Mouse (Mus musculus): ENCODE data around the gene Ttc17.

Gene Ttc17

GRCm38 (mm10) chr2:94378678-94379077, 27.8 kb downstream of the Ttc17 start:
- no peak for DNase-seq

- peak in 1 of 2 experiments; percentile 25 for DNase-seq
Measured at GRCm38 (mm10) chr2:94371093-94371492, 35.4 kb downstream of the Ttc17 start.

DNA sequence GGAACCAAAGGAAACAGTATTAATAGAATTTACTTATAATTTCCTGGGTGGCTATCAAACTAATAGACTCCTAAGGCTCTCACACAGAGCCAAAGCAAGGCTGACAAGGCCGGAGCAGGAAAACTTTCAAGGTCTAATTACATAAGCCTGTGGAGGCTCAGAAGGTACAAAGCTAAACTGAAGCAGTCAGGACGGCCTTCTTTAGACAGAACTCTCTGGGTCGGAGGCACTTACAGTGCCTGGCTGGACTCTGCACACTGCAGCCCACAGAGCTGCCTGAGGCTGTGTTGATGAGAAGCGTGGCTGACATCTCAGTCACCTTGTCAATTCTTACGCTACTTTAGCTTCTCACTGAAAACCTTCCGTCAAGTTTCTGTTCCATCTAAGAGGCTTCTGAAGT, 42.7 kb downstream of the Ttc17 start:
- no peak for DNase-seq

DNA sequence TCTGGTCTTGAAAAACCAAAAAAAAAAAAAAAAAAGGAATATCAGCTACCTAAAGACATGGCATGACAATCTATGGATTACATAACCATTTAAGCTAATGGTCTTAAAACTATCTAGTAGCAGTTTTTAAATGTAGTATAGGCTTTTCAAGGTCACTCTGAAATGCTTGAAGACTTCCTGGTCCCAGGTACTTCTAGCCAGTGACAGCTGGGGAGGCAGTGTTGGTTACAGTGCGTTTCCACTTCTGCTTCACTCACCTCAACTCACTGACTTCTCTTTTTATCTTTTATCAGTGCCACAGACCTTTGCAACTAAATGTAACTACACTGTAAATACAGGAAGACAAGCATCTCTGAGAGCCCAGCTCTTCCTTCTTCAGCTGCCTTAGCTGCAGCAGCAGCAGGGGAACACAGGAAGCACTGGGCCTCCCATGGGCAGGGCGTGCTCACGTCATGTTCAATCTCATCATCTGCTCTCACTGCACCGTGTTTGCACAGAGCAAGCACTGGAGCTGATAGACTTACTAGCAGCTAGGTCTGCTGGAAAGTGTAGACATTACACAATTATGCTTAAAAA, 46.0 kb downstream of the Ttc17 start:
- DNase-seq = peak; percentile 47 to 63

GRCm38 (mm10) chr2:94348165-94348591, 58.3 kb downstream of the Ttc17 start:
- DNase-seq = no peak

GRCm38 (mm10) chr2:94346746-94347145, 59.7 kb downstream of the Ttc17 start:
- DNase-seq = no peak

DNA sequence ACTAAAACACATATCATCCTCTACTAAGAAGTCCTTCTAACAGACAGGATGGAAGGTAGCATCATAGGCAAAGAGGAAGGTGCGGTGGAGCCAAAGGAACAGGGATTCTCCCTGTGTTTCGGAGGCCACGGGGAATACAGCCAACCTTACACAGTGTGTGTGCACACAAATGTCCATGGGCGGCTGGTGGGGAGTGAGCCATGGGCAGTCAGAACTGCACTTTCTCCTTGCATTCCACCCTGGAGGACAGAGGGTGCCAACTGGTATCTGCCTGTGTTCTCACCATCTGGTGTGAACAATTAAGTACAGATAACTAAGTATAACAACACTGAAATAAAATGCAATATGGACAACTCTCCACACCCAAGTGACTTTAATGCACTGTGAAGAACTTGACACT, 61.9 kb downstream of the Ttc17 start:
- DNase-seq = peak; percentile 51 to 60

DNA sequence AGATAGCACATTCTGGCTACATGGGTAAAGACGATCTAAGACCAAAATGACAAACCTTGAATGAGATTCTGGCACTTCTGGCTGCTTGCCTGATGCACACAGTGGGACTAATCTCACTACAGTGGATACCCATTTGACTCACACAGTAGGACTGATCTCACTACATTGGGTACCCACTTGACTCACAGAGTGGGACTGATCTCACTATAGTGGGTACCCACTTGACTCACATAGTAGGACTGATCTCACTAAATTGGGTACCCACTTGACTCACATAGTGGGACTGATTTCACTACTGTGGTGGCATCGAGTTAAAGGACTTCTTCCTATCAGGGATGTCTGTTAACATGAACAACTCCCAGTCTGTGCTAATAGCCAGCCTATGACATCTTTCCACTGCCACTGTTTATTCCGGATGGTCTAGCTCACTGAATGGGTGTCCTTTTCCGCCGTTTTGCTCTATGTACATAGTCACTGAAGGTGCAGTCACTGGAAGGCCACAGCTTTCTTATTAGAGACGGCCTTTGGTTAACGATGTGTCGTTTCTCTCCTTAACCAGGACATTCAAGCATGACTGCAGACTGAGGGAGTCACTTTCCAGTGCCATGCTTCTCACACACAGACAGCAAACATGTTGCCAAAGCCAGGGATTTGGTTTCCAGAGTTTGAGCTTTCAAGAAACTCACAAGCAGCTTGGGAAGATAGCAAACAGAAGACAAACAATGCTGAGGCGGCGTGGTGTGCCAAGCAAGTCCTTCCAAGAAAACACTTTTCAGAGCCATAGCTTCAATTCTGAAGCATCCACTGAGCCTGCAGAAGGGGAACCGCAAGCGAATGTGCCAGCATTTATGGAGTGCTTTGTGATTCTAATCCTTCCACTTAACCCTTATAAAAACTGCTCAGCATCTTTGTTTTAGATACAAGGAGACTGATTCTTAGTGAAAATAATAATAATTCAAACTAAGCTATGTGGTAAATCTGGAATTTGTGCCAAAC, 62.9 kb downstream of the Ttc17 start:
- DNase-seq = no peak

- DNase-seq = peak; percentile 19 to 30
Measured at GRCm38 (mm10) chr2:94340769-94341168, 65.7 kb downstream of the Ttc17 start.

DNA sequence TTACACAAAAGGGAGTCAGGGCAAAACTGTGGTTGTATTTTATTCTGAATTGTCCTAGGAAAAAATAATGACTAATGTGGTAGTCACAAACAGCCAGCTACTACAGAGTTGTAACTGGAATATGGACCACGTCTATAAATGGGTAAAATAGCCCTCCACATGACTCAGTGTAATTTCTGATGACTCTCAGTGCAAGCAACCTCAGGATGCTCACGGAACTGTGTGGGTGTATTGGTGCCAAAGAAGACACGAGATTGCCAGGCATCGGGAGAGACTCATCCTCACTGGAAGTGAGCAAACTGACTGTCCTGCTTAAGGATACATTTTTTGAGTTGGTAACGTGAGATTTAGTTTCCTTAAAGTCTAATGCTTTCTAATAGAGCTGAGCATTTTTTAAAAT, 67.0 kb downstream of the Ttc17 start:
- no peak for DNase-seq

DNA sequence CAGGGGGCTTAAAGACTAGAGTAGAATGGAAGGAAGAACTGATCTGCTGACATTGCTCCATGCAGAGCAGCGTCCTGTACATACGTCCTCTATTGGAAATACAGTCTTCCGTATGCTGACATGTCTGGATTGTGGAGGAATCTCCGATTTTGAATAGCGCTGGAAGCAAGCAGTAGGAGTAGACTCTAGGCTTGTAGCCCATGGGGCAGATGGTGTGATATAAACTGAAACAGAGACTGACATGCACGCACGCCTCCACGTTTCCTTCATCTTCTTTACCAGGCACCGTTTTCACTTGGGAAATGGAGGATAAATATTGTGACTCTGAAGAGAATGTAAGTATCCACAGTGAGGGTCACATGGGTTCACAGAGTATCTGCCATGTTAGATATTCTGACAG, 70.2 kb downstream of the Ttc17 start:
- DNase-seq = no peak

DNA sequence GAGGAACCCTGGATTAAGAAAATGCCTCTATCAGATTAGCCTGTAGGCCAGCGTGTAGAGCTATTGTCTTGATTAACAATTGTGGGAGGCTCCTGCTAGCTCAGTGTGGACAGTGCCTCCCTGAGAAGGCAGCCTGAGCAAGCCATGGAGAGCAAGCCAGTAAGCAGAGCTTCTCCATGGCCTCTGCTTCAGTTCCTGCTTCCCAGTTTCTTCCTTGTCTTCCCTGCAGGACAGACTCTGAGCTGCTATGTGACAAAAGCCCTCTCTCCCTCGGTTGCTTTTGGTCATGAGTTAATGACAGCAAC, 71.8 kb downstream of the Ttc17 start:
- DNase-seq = no peak

DNA sequence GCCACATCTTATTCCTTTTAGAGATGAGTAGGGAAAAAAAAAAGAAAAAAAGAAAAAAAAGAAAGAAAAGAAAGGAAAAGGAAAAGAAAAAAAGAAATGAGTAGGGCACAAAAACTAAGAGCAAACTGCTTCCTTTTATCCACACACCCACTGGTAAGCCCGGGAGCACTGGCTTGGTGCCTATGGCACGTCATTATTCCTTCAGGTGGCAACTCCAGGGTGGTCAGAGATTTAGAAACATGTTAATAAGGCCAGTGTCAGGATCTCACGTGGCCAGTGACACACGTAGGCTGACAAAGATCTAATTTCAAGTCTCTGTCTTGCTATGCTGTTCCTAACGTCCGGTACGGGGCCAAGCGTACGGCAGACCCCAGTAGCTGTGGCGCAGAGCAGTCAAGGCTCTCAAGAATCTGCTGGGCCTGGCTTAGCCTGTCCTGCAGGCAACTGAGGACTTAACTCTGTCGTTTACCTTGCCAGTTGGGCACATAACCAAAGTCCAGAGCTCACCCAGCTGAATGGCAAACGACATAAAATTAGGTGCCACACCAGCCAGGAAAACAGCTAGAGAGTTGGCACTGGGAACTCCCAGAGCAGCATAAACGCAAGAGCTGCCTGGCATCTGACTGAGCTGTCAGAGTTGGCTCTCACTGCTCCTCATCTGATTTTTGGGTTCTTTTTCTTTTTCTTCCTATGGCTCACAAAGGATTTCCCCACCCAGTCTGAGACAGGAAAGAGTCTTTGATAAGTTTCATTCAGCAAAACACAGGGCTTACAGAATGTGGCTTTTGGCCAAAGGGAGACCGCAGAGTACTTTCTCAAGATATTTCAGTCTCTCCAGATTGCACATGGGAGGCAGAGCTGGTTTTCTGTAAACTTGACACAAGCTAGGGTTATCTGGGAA, 72.4 kb downstream of the Ttc17 start:
- peak; percentile 36 to 45 for DNase-seq

- no peak for DNase-seq
Measured at GRCm38 (mm10) chr2:94333086-94333485, 73.4 kb downstream of the Ttc17 start.

GRCm38 (mm10) chr2:94329336-94329735, 77.2 kb downstream of the Ttc17 start:
- no peak for DNase-seq

- no peak for DNase-seq
Measured at GRCm38 (mm10) chr2:94327836-94328235, 78.7 kb downstream of the Ttc17 start.

DNA sequence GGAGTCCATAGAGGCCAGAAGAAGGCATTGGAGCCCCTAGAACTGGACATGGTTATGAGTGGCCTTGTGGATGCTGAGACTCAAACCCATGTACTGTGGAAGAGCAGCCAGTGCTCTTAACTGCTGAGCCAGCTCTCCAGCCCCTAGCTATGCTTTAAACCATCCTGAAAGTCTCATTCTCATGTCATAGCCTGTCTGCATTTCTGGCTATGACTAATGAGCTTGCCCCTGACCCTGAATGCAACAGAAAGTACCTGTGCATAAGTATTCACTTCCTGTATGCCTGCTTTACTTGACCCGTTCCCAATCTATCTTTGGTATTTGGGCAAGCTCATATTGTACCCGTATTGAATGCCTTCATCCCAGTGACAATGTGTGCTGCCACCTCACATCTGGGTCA, 86.7 kb downstream of the Ttc17 start:
- DNase-seq = no peak

GRCm38 (mm10) chr2:94316526-94316925, 90.0 kb downstream of the Ttc17 start:
- no peak for DNase-seq

DNA sequence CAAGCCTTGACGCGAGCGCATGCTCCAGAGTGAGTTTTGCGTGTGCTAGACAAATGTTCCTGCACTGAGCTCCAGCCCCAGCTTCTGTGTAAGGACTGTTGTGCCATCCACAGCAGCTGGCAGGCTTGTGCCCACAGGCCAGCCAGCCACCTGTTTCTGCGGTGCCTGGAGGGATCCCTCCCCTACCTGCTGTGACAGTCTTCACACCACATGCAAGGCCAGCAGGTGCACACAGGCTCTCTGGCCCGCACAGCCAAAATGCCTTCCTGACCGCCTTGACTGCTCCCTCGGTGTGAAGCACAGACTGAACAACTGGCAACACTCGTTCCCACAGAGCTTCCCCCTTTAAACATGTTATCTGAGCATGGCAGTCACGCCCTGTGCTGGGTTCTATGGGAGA, 102.5 kb downstream of the Ttc17 start:
- DNase-seq = peak; percentile 38 to 40

DNA sequence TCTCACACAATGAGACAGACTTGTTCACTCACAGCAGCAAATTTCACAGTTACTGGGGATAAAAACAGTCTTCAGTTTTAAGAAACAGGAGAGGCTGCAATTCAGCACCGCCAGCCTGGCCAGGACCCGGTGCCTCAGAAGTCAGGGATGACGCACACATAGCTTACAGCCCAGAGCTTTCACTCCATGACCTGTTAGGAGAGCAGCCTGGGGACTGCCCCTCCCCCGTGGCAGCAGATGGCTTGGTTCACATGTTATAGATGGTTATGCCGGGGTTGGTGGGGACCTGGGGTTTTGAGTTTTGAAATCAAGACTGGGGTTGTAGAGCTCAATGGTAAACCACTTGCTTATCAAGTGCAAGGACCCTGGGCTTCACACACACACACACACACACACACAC, 104.1 kb downstream of the Ttc17 start:
- DNase-seq = peak; percentile 52 to 68

DNA sequence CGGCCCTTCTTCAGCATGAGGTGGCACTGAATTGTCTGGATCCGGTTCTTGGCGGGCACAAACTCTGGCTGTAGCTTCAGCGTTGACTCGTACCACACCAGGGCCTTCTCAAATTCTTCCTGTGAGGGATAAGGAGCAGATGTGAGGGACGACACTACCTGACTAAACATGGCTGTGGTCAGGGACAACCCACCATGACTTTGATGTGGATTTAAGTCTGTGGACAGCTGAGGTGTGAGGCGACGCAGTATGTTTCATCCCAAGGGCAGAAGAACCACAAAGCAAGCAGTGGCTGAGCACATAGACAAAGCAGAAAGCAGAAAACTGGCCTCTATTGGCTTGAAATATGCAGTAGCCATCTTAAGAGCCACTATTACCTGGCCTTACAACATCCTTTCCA, 104.7 kb downstream of the Ttc17 start:
- no peak for DNase-seq

DNA sequence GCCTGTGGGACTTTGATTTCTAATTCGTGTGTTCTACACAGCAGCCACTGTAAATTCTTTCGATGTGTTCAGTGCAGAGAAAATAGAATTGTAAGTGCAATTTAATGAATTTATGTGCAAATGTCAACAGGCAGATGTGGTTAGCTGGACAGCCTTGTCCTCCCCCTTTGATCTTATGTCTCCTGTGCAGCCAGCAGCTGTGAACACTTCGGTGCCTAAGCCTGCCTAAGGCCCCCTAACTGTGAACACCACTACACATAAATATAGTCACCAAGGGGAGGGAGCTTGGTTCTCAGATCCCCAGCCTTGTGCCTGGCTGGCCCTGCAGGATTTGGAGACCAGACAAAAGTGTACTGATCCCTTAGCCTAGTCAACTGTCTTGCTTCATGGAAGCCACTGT, 109.0 kb downstream of the Ttc17 start:
- DNase-seq = no peak

GRCm38 (mm10) chr2:94290483-94290882, 116.0 kb downstream of the Ttc17 start:
- peak; percentile 87 to 91 for DNase-seq
